In the genomic region with DNA sequence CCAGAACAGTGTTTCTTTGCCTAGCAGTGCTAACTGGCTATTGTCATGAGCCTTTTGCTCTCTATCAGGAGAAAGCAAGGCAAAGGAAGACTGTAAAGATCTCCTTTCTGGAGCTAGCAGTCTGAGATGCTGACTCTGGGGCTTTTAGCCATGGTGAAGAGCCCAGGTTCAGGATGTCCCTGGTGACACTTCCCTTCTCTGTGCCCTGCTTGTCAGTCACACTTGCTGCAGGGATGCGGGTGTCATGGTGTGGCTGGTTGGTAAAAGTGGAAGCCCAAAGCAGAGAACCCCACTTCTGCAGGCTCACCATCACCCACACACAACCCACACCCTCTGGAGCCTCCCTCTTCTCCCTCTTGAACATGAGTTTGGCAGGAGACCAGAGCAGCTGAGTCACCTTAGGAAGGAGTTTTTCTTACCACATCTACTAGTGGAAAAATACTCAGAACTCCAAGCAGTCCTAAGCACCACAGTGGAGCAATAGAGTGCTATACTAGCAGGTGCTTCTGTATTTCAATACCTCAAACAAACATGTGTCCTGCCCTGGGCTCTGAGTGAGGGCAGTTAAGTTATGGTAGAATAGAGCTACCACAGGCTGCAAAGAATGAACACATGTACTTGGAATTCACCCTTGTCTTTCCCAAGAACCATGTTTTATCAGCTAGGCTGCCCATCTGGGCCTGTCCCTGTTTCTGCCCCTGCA, we compare ENCODE assay signal across 14 mouse cellular contexts.
A peak's percentile ranks its signal among the peaks of the same experiment; 100 is the strongest.
DNase-seq lines count a peak whose midpoint lies in the region; ATAC-seq lines count a peak whose summit lies in the region.
"Had no signal": no experiment of that assay in that cellular context is flagged by ENCODE, and none has a peak within 500 bp of the region (broad histone marks: within the 10 kb centered on the region; RNA-seq: fewer than 3 reads in every experiment).

No protein-coding gene starts in this region.

- ATAC-seq in neural tube, embryonic 15.5 days (ENCODE audit: low FRiP score): no peak
- ATAC-seq: forebrain, embryonic 15.5 days had no signal

- intact Hi-C loops in heart, postnatal 14 days (cut with DNase I): no loop called here

- 89% methylated on average over 1 of the region's 1 CpGs for WGBS in embryonic facial prominence, embryonic 10.5 days
- WGBS in neural tube, embryonic 15.5 days: 86% methylated on average over 1 of the region's 1 CpGs

- H3K4me2 ChIP-seq in neural tube, embryonic 15.5 days: no peak overlapping the region
- H3K4me2 ChIP-seq: forebrain, embryonic 15.5 days; hindbrain, embryonic 12.5 days; midbrain, embryonic 11.5 days had no signal

- H3K27ac ChIP-seq in embryonic facial prominence, embryonic 10.5 days (replicated peaks): no peak overlapping the region
- no peak overlapping the region for H3K27ac ChIP-seq in neural tube, embryonic 15.5 days (replicated peaks)
- H3K27ac ChIP-seq: forebrain, embryonic 15.5 days; heart, adult 2 months; hindbrain, embryonic 12.5 days; liver, embryonic 14.5 days had no signal

- no peak overlapping the region for H3K9ac ChIP-seq in neural tube, embryonic 15.5 days (replicated peaks)
- H3K9ac ChIP-seq: forebrain, embryonic 15.5 days; hindbrain, embryonic 12.5 days; liver, embryonic 14.5 days had no signal

- no peak overlapping the region for H3K4me3 ChIP-seq in embryonic facial prominence, embryonic 10.5 days
- H3K4me3 ChIP-seq in neural tube, embryonic 15.5 days (replicated peaks): no peak overlapping the region
- H3K4me3 ChIP-seq: forebrain, embryonic 15.5 days; heart, adult 2 months; hindbrain, embryonic 12.5 days had no signal

- H3K4me1 ChIP-seq in embryonic facial prominence, embryonic 10.5 days: no peaks in the 10 kb centered on the region
- H3K4me1 ChIP-seq in neural tube, embryonic 15.5 days: no peaks in the 10 kb centered on the region
- H3K4me1 ChIP-seq: forebrain, embryonic 15.5 days; hindbrain, embryonic 12.5 days had no signal

- H3K9me3 ChIP-seq in embryonic facial prominence, embryonic 10.5 days: no peaks in the 10 kb centered on the region
- H3K9me3 ChIP-seq in neural tube, embryonic 15.5 days (replicated peaks): no peaks in the 10 kb centered on the region
- H3K9me3 ChIP-seq: forebrain, embryonic 15.5 days; hindbrain, embryonic 12.5 days had no signal

- H3K27me3 ChIP-seq in embryonic facial prominence, embryonic 10.5 days (replicated peaks; ENCODE audit: low read depth, poor library complexity, severe bottlenecking): no peaks in the 10 kb centered on the region
- H3K27me3 ChIP-seq in neural tube, embryonic 15.5 days (replicated peaks): no peaks in the 10 kb centered on the region
- H3K27me3 ChIP-seq: forebrain, embryonic 15.5 days; hindbrain, embryonic 12.5 days had no signal

- peak; percentile 66 for DNase-seq in heart, adult 11 months
- no peak for DNase-seq in heart, postnatal 14 days
- DNase-seq in adrenal gland, postnatal 10 days: peak; percentile 50
- peak; percentile 4 to 9 for DNase-seq in layer of hippocampus, postnatal 25 days (ENCODE audit: extremely low spot score in 1 of 2, low spot score in 1 of 2)
- DNase-seq in lung, postnatal 25 days (ENCODE audit: low spot score): peak; percentile 36
- no peak for DNase-seq in neural tube, embryonic 10.5 days (ENCODE audit: extremely low spot score, low spot score)
- no peak for DNase-seq in embryonic facial prominence, embryonic 10.5 days (ENCODE audit: low spot score)
- DNase-seq: heart, adult 2 months; kidney, postnatal 14 days had no signal

- H3K36me3 ChIP-seq in embryonic facial prominence, embryonic 10.5 days (replicated peaks): no peaks in the 10 kb centered on the region
- no peaks in the 10 kb centered on the region for H3K36me3 ChIP-seq in neural tube, embryonic 15.5 days
- H3K36me3 ChIP-seq: forebrain, embryonic 15.5 days; hindbrain, embryonic 12.5 days had no signal

Comparison
In these comparisons a context has a peak if more than half of its experiments do, and no peak if none do; other contexts are left out.
1. DNase-seq: peak in heart, adult 11 months (single experiment), adrenal gland, postnatal 10 days (single experiment), layer of hippocampus, postnatal 25 days (2 of 2) and lung, postnatal 25 days (single experiment); none in heart, postnatal 14 days (0 of 2), neural tube, embryonic 10.5 days (single experiment) and embryonic facial prominence, embryonic 10.5 days (single experiment).